In the genomic region with DNA sequence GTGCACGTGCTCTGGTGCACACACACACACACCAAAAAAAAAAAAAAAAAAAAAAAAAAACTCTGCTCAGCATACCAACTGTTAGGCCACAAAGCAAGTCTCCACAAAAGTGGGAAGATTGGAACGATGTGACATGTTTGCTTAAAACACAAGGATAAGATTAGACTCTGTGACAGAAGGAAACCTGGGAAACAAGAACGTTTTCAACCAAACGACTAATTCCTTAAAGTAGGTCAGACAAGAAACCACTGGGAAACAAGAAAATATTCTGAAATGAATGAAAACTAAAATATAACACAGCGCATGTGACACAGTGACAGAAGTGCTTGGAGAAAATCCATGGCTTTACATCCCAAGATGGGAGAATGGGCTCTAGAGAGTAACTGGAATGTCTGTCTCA, we compare ENCODE assay signal across 21 mouse cellular contexts. TPM values are rescaled to one million over a fixed set of nuclear protein-coding genes. Genes with fewer than 3 reads are reported as not detected.
"Had no signal": no experiment of that assay in that cellular context is flagged by ENCODE, and none has a peak within 500 bp of the region (broad histone marks: within the 10 kb centered on the region; RNA-seq: fewer than 3 reads in every experiment).

No protein-coding gene starts in this region.

- H3K36me3 ChIP-seq: lung, embryonic 15.5 days; midbrain, embryonic 13.5 days; midbrain, embryonic 15.5 days; neural tube, embryonic 12.5 days; stomach, embryonic 15.5 days had no signal

- H3K9ac ChIP-seq: liver, postnatal 0 days; lung, embryonic 15.5 days; midbrain, embryonic 13.5 days; midbrain, embryonic 15.5 days; neural tube, embryonic 12.5 days; stomach, embryonic 15.5 days had no signal

- H3K27ac ChIP-seq: lung, embryonic 15.5 days; macrophage; midbrain, embryonic 13.5 days; midbrain, embryonic 15.5 days; neural tube, embryonic 12.5 days; stomach, embryonic 15.5 days; stomach, postnatal 0 days had no signal

- DNase-seq: liver, postnatal 0 days; lung, adult 2 months; lung, postnatal 14 days; lung, postnatal 36 days; right cerebral cortex, postnatal 14 days; thymus, adult 18-20 months; thymus, postnatal 14 days; thymus, postnatal 36 days had no signal

- H3K27me3 ChIP-seq: lung, embryonic 15.5 days; megakaryocyte, embryonic 14.5 days; midbrain, embryonic 13.5 days; midbrain, embryonic 15.5 days; neural tube, embryonic 12.5 days; stomach, embryonic 15.5 days had no signal

- ATAC-seq: liver, postnatal 0 days; lung, postnatal 0 days; midbrain, embryonic 13.5 days; midbrain, embryonic 15.5 days had no signal

- H3K4me2 ChIP-seq: lung, embryonic 15.5 days; midbrain, embryonic 11.5 days; midbrain, embryonic 13.5 days; midbrain, embryonic 15.5 days; neural tube, embryonic 12.5 days; stomach, embryonic 15.5 days had no signal

- H3K4me1 ChIP-seq: lung, embryonic 15.5 days; megakaryocyte, embryonic 14.5 days; midbrain, embryonic 13.5 days; midbrain, embryonic 15.5 days; neural tube, embryonic 12.5 days; stomach, embryonic 15.5 days had no signal

- H3K9me3 ChIP-seq: lung, embryonic 15.5 days; megakaryocyte, embryonic 14.5 days; midbrain, embryonic 13.5 days; midbrain, embryonic 15.5 days; neural tube, embryonic 12.5 days; stomach, embryonic 15.5 days had no signal

- H3K4me3 ChIP-seq: lung, embryonic 15.5 days; megakaryocyte, embryonic 14.5 days; midbrain, embryonic 13.5 days; midbrain, embryonic 15.5 days; neural tube, embryonic 12.5 days; stomach, embryonic 15.5 days had no signal

RNA-seq across cellular contexts. Expression of a gene that starts 57.9 kb away (rescaled TPM):
- total RNA-seq: midbrain, postnatal 0 days; monocyte, adult 5-6 weeks had no signal
- polyA plus RNA-seq: lung, adult 2 months; lung, postnatal 0 days; macrophage; midbrain, embryonic 13.5 days; neural tube, embryonic 12.5 days; spleen, adult 2 months; stomach, postnatal 0 days had no signal
